Mouse (Mus musculus): Measurements from ENCODE around the gene Atg10. TPM values are rescaled to one million over a fixed set of nuclear protein-coding genes. Genes with fewer than 3 reads are reported as not detected.
A peak's percentile ranks its signal among the peaks of the same experiment; 100 is the strongest.
"Not testable (repeated sequence)": the region's sequence is repeated elsewhere in the genome, so short reads cannot be mapped to it uniquely, and the experiment has no call there.

Gene Atg10
- polyA plus RNA-seq, 1 experiment from 2014 or later: 16.3 TPM

DNA sequence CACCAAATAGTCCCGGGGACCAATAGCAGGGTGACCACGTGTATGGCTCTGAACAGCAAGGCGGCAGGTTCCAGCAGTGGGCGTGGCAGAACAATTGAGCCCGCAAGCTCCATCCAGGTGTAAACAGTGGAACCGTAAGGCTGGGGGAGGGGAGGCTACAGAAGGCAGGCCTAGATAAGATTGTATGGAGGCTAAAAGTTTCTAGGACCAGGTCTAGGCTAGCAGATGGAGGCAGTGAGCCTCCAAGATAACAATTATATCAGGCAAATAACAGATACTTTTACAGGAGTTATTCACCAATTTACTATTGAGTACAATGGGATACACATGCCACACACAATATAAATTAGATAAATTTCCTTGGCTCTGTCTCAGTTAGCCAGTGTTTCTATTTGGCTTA lies 284.6 kb downstream of the Atg10 start:
- Histone ChIP-seq H3K4me1 (ENCODE audit: control insufficient read depth, insufficient read depth, low read length) (no peaks in the 10 kb centered on the region), H3K27ac (replicated peaks; ENCODE audit: low read depth, low read length) (no peak overlapping the region), H3K9me3 (replicated peaks; ENCODE audit: control insufficient read depth, low read length) (no peaks in the 10 kb centered on the region), H3K27me3 (ENCODE audit: control insufficient read depth, insufficient read depth, low read length) (no peaks in the 10 kb centered on the region), H3K36me3 (replicated peaks; ENCODE audit: control insufficient read depth, insufficient read depth, low read depth, low read length) (no peaks in the 10 kb centered on the region), H3K4me2 (ENCODE audit: low read depth, low read length) (no peak overlapping the region), H3K4me3 (ENCODE audit: low read depth, low read length) (no peak overlapping the region), H3K9ac (replicated peaks; ENCODE audit: low read length) (no peak overlapping the region)
- no peak for ATAC-seq (replicated peaks; ENCODE audit: insufficient number of reproducible peaks, low FRiP score, low TSS enrichment, low read depth)
- 65% methylated on average over 6 of the region's 6 CpGs for WGBS
- DNase-seq (ENCODE audit: low spot score): no peak

GRCm38 (mm10) chr13:90935852-90936251 lies 287.9 kb downstream of the Atg10 start:
- Histone ChIP-seq H3K9me3 (replicated peaks; ENCODE audit: control insufficient read depth, low read length) (no peaks in the 10 kb centered on the region), H3K9ac (replicated peaks; ENCODE audit: low read length) (no peak overlapping the region), H3K36me3 (replicated peaks; ENCODE audit: control insufficient read depth, insufficient read depth, low read depth, low read length) (no peaks in the 10 kb centered on the region), H3K4me3 (ENCODE audit: low read depth, low read length) (no peak overlapping the region), H3K27me3 (ENCODE audit: control insufficient read depth, insufficient read depth, low read length) (no peaks in the 10 kb centered on the region), H3K4me2 (ENCODE audit: low read depth, low read length) (no peak overlapping the region), H3K4me1 (ENCODE audit: control insufficient read depth, insufficient read depth, low read length) (no peaks in the 10 kb centered on the region), H3K27ac (replicated peaks; ENCODE audit: low read depth, low read length) (no peak overlapping the region)
- 88% methylated on average over 7 of the region's 7 CpGs for WGBS
- no peak for DNase-seq (ENCODE audit: low spot score)
- ATAC-seq (replicated peaks; ENCODE audit: insufficient number of reproducible peaks, low FRiP score, low TSS enrichment, low read depth): no peak

DNA sequence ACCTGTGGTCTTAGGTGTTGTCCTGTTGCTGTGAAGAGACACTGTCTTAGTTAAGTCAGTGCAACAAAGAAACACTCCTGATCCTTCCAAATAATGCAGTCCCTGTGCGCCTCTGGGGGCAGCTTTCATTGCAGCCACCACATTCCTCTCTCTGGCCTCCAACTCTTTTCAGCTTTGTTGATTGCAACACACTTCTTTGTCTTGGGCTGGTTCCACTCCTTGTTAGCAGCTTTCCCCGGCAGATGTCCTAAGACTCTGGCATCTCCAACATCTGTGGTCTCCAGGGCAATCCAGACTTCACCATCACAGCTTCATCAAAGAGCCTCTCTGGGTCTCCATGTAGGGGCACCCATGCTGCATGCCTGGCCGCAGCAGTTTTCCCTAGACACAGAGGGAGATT lies 290.5 kb downstream of the Atg10 start:
- no peaks in the 10 kb centered on the region for H3K9me3 ChIP-seq (replicated peaks; ENCODE audit: control insufficient read depth, low read length)
- DNase-seq (ENCODE audit: low spot score) (no peak), ATAC-seq (replicated peaks; ENCODE audit: insufficient number of reproducible peaks, low FRiP score, low TSS enrichment, low read depth) (no peak)
- no peak overlapping the region for H3K27ac ChIP-seq (replicated peaks; ENCODE audit: low read depth, low read length)
- H3K36me3 ChIP-seq (replicated peaks; ENCODE audit: control insufficient read depth, insufficient read depth, low read depth, low read length): no peaks in the 10 kb centered on the region
- 72% methylated on average over 3 of the region's 3 CpGs for WGBS
- H3K4me3 ChIP-seq (ENCODE audit: low read depth, low read length): no peak overlapping the region
- H3K4me1 ChIP-seq (ENCODE audit: control insufficient read depth, insufficient read depth, low read length): no peaks in the 10 kb centered on the region
- no peaks in the 10 kb centered on the region for H3K27me3 ChIP-seq (ENCODE audit: control insufficient read depth, insufficient read depth, low read length)
- no peak overlapping the region for H3K4me2 ChIP-seq (ENCODE audit: low read depth, low read length)
- H3K9ac ChIP-seq (replicated peaks; ENCODE audit: low read length): no peak overlapping the region

DNA sequence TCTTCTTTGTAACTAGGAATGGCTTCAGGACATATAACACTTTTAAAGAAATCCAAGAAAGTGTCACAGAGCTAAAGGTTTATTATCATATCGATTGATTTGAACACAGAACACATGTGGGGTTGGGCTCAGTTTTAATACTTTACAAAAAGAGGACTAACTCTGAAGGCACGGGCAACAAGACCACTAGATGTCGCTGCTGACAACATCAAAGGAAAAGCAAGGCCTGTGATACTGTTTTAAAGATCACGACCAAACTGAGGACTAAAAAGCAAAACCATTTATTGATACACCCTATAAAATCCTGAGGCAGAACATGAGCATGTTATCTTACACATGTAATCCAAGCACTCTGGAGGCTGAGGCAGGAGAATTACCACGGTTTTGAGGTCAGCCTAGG lies 293.9 kb downstream of the Atg10 start:
- H3K9ac ChIP-seq (replicated peaks; ENCODE audit: low read length): no peak overlapping the region
- no peak overlapping the region for H3K4me2 ChIP-seq (ENCODE audit: low read depth, low read length)
- no peaks in the 10 kb centered on the region for H3K27me3 ChIP-seq (ENCODE audit: control insufficient read depth, insufficient read depth, low read length)
- no peaks in the 10 kb centered on the region for H3K9me3 ChIP-seq (replicated peaks; ENCODE audit: control insufficient read depth, low read length)
- DNase-seq (ENCODE audit: low spot score): peak; percentile 83
- H3K36me3 ChIP-seq (replicated peaks; ENCODE audit: control insufficient read depth, insufficient read depth, low read depth, low read length): peaks cover 8% of the 10 kb centered on the region; the same call in 1 of the 2 replicates
- no peak overlapping the region for H3K4me3 ChIP-seq (ENCODE audit: low read depth, low read length)
- no peak overlapping the region for H3K27ac ChIP-seq (replicated peaks; ENCODE audit: low read depth, low read length)
- ATAC-seq (replicated peaks; ENCODE audit: insufficient number of reproducible peaks, low FRiP score, low TSS enrichment, low read depth): no peak
- 22% methylated on average over 5 of the region's 5 CpGs for WGBS
- no peaks in the 10 kb centered on the region for H3K4me1 ChIP-seq (ENCODE audit: control insufficient read depth, insufficient read depth, low read length)

DNA sequence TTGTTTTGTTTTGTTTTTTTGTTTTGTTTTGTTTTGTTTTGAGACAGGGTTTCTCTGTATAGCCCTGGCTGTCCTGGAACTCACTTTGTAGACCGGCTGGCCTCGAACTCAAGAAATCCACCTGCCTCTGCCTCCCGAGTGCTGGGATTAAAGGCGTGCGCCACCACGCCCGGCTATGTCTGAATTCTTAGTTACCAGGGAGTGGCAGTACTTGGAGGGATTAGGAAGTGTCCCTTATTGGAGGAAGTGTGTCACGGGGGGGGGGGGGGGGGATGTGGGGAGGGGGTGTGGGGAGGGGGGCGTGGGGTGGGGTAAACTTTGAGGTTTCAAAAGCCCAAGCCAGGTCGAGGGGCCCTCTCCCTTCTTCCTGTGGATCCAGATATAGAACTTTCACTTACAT lies 295.5 kb downstream of the Atg10 start:
- not testable (repeated sequence) for H3K27me3 ChIP-seq (ENCODE audit: control insufficient read depth, insufficient read depth, low read length); H3K4me3 ChIP-seq (ENCODE audit: low read depth, low read length); H3K4me1 ChIP-seq (ENCODE audit: control insufficient read depth, insufficient read depth, low read length); ATAC-seq (replicated peaks; ENCODE audit: insufficient number of reproducible peaks, low FRiP score, low TSS enrichment, low read depth); H3K27ac ChIP-seq (replicated peaks; ENCODE audit: low read depth, low read length); H3K4me2 ChIP-seq (ENCODE audit: low read depth, low read length); H3K36me3 ChIP-seq (replicated peaks; ENCODE audit: control insufficient read depth, insufficient read depth, low read depth, low read length); H3K9ac ChIP-seq (replicated peaks; ENCODE audit: low read length); DNase-seq (ENCODE audit: low spot score); H3K9me3 ChIP-seq (replicated peaks; ENCODE audit: control insufficient read depth, low read length)
- WGBS: 95% methylated on average over 8 of the region's 10 CpGs

DNA sequence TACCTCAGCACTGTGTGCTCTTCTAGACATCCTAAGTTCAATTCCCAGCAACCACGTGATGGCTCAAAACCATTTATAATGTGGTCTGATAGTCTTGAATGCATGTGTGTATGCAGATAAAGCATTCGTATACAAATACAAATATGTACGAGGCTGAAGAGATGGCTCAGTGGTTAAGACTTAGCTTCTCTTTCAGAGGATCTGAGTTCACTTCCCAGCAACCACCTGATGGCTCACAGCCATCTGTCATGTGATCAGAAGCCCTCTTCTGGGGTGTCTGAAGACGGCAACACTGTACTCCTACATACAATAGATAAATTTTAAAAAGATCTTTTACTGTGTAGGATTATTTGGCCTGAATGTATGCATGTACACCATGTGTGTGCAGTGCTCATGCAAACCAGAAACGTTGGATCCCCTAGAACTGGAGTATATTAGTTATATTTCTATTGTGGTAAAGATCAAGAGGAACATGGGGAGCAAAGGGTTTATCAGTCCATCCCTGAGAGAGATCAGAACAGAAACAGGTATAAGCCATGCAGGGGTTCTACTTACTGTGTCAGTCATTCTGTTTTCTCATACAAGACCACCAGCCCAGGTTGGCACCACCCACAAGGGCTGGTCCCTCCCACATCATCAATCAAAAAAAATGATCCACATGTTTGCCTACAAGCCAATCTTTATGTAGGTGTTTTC lies 296.7 kb downstream of the Atg10 start:
- H3K9ac ChIP-seq (replicated peaks; ENCODE audit: low read length): no peak overlapping the region
- H3K4me1 ChIP-seq (ENCODE audit: control insufficient read depth, insufficient read depth, low read length): no peaks in the 10 kb centered on the region
- 77% methylated on average over 5 of the region's 5 CpGs for WGBS
- ATAC-seq (replicated peaks; ENCODE audit: insufficient number of reproducible peaks, low FRiP score, low TSS enrichment, low read depth): no peak
- H3K9me3 ChIP-seq (replicated peaks; ENCODE audit: control insufficient read depth, low read length): no peaks in the 10 kb centered on the region
- no peak overlapping the region for H3K4me3 ChIP-seq (ENCODE audit: low read depth, low read length)
- H3K36me3 ChIP-seq (replicated peaks; ENCODE audit: control insufficient read depth, insufficient read depth, low read depth, low read length): peaks cover 10% of the 10 kb centered on the region; the same call in 1 of the 2 replicates
- H3K27me3 ChIP-seq (ENCODE audit: control insufficient read depth, insufficient read depth, low read length): no peaks in the 10 kb centered on the region
- no peak for DNase-seq (ENCODE audit: low spot score)
- H3K27ac ChIP-seq (replicated peaks; ENCODE audit: low read depth, low read length): no peak overlapping the region
- no peak overlapping the region for H3K4me2 ChIP-seq (ENCODE audit: low read depth, low read length)

GRCm38 (mm10) chr13:90926125-90926765 lies 297.5 kb downstream of the Atg10 start:
- Histone ChIP-seq H3K4me2 (ENCODE audit: low read depth, low read length) (no peak overlapping the region), H3K9me3 (replicated peaks; ENCODE audit: control insufficient read depth, low read length) (no peaks in the 10 kb centered on the region), H3K9ac (replicated peaks; ENCODE audit: low read length) (no peak overlapping the region), H3K4me3 (ENCODE audit: low read depth, low read length) (no peak overlapping the region), H3K27ac (replicated peaks; ENCODE audit: low read depth, low read length) (no peak overlapping the region), H3K4me1 (ENCODE audit: control insufficient read depth, insufficient read depth, low read length) (no peaks in the 10 kb centered on the region), H3K36me3 (replicated peaks; ENCODE audit: control insufficient read depth, insufficient read depth, low read depth, low read length) (peaks cover 10% of the 10 kb centered on the region; the same call in 1 of the 2 replicates), H3K27me3 (ENCODE audit: control insufficient read depth, insufficient read depth, low read length) (no peaks in the 10 kb centered on the region)
- 80% methylated on average over 7 of the region's 7 CpGs for WGBS
- DNase-seq (ENCODE audit: low spot score): no peak
- ATAC-seq (replicated peaks; ENCODE audit: insufficient number of reproducible peaks, low FRiP score, low TSS enrichment, low read depth): no peak

- H3K4me1 ChIP-seq (ENCODE audit: control insufficient read depth, insufficient read depth, low read length): no peaks in the 10 kb centered on the region
- no peak overlapping the region for H3K27ac ChIP-seq (replicated peaks; ENCODE audit: low read depth, low read length)
- no peak overlapping the region for H3K9ac ChIP-seq (replicated peaks; ENCODE audit: low read length)
- H3K4me3 ChIP-seq (ENCODE audit: low read depth, low read length): no peak overlapping the region
- DNase-seq (ENCODE audit: low spot score): no peak
- H3K27me3 ChIP-seq (ENCODE audit: control insufficient read depth, insufficient read depth, low read length): no peaks in the 10 kb centered on the region
- ATAC-seq (replicated peaks; ENCODE audit: insufficient number of reproducible peaks, low FRiP score, low TSS enrichment, low read depth): no peak
- H3K4me2 ChIP-seq (ENCODE audit: low read depth, low read length): no peak overlapping the region
- no peaks in the 10 kb centered on the region for H3K9me3 ChIP-seq (replicated peaks; ENCODE audit: control insufficient read depth, low read length)
- H3K36me3 ChIP-seq (replicated peaks; ENCODE audit: control insufficient read depth, insufficient read depth, low read depth, low read length): peaks cover 10% of the 10 kb centered on the region; the same call in 1 of the 2 replicates
- WGBS: 87% methylated on average over 5 of the region's 5 CpGs
These were observed 298.6 kb downstream of the Atg10 start for GRCm38 (mm10) chr13:90925191-90925590.
